Mouse (Mus musculus) lung, embryonic 16.5 days (tissue): ENCODE data around the gene Lemd2. TPM values are rescaled to one million over a fixed set of nuclear protein-coding genes. Genes with fewer than 3 reads are reported as not detected.
A peak's percentile ranks its signal among the peaks of the same experiment; 100 is the strongest.

ENCODE experiments used
- ATAC-seq: fragments of 200-750 bp; cut with Nextera tagmentation; 2 replicates; pipeline ENCODE4 v1.8.0; 2017; ENCODE audit warnings: low read depth, mild to moderate bottlenecking, moderate library complexity
- H3K27ac ChIP-seq: fragments of 300-500 bp; sonication (generic); 2 replicates; pipeline ENCODE4 v1.5.1; 2014; ENCODE audit warnings: mild to moderate bottlenecking, control low read depth, low read length
- H3K27me3 ChIP-seq: fragments of 300-500 bp; sonication (generic); 2 replicates; pipeline ENCODE4 v1.6.1; 2014; ENCODE audit warnings: low read depth, low read length, mixed read lengths; ENCODE audit not compliant: control insufficient read depth, insufficient read depth
- H3K36me3 ChIP-seq: fragments of 300-500 bp; sonication (generic); 2 replicates; pipeline ENCODE4 v1.6.1; 2014; ENCODE audit warnings: low read length; ENCODE audit not compliant: control insufficient read depth, insufficient read depth
- H3K4me1 ChIP-seq: fragments of 300-500 bp; sonication (generic); replicated peaks from 2 replicates; pipeline ENCODE4 v1.6.1; 2014; ENCODE audit warnings: low read length, mixed read lengths; ENCODE audit not compliant: control insufficient read depth, insufficient read depth
- H3K4me2 ChIP-seq: fragments of 300-500 bp; sonication (generic); 2 replicates; pipeline ENCODE4 v1.6.1; 2014; ENCODE audit warnings: low read depth, low read length, control low read depth
- H3K4me3 ChIP-seq: fragments of 300-500 bp; sonication (generic); 2 replicates; pipeline ENCODE4 v1.5.1; 2014; ENCODE audit warnings: mild to moderate bottlenecking, low read length, control low read depth
- H3K9ac ChIP-seq: fragments of 300-500 bp; sonication (generic); 2 replicates; pipeline ENCODE4 v1.6.1; 2014; ENCODE audit warnings: low read length, control low read depth
- H3K9me3 ChIP-seq: fragments of 300-500 bp; sonication (generic); 2 replicates; pipeline ENCODE4 v1.6.1; 2016; ENCODE audit warnings: low read length; ENCODE audit not compliant: control insufficient read depth
- WGBS: fragments of 180-500 bp; shearing (Covaris S2); extraction: QIAGEN DNeasy Blood & Tissue Kit; methylation state at CpG from one replicate; pipeline ENCODE4 v1.1.7; 2014; 5-methylcytosine and 5-hydroxymethylcytosine counted together
- polyA plus RNA-seq: library from polyadenylated mRNA; unstranded; fragments of >200 nt; fragmentation: Nextera tagmentation; extraction: Ambion mirVana; gene quantifications from 2 replicates; pipeline ENCODE4 v1.2.1, GENCODE M21; 2015

The Lemd2 gene
- polyA plus RNA-seq, 1 experiment from 2014 or later = 7.2 TPM

- H3K9me3 ChIP-seq = no peaks in the 10 kb centered on the region
- WGBS = 60% methylated on average over 9 of the region's 9 CpGs
- no peak overlapping the region for H3K9ac ChIP-seq
- no peak overlapping the region for H3K4me3 ChIP-seq
- ATAC-seq = no peak
- no peak overlapping the region for H3K27ac ChIP-seq
- peaks cover 3% of the 10 kb centered on the region; the same call in 1 of the 2 replicates for H3K4me1 ChIP-seq
- no peak overlapping the region for H3K4me2 ChIP-seq
- no peaks in the 10 kb centered on the region for H3K27me3 ChIP-seq
- no peaks in the 10 kb centered on the region for H3K36me3 ChIP-seq
Observed at GRCm38 (mm10) chr17:27172459-27172858, 31.8 kb downstream of the Lemd2 start.

- 60% methylated on average over 5 of the region's 5 CpGs for WGBS
- Histone ChIP-seq H3K4me1 (peaks cover 3% of the 10 kb centered on the region; the same call in 1 of the 2 replicates), H3K4me2 (no peak overlapping the region), H3K9ac (no peak overlapping the region), H3K4me3 (no peak overlapping the region), H3K27me3 (no peaks in the 10 kb centered on the region), H3K9me3 (no peaks in the 10 kb centered on the region), H3K27ac (no peak overlapping the region), H3K36me3 (no peaks in the 10 kb centered on the region)
- ATAC-seq = no peak
Observed at GRCm38 (mm10) chr17:27171121-27171520, 33.1 kb downstream of the Lemd2 start.

- no peak for ATAC-seq
- H3K9ac ChIP-seq = no peak overlapping the region
- H3K27ac ChIP-seq = no peak overlapping the region
- no peaks in the 10 kb centered on the region for H3K9me3 ChIP-seq
- no peaks in the 10 kb centered on the region for H3K27me3 ChIP-seq
- no peak overlapping the region for H3K4me3 ChIP-seq
- H3K4me2 ChIP-seq = no peak overlapping the region
- 70% methylated on average over 11 of the region's 11 CpGs for WGBS
- H3K4me1 ChIP-seq = no peaks in the 10 kb centered on the region
- no peaks in the 10 kb centered on the region for H3K36me3 ChIP-seq
Observed at GRCm38 (mm10) chr17:27169952-27170695, 34.1 kb downstream of the Lemd2 start.

DNA sequence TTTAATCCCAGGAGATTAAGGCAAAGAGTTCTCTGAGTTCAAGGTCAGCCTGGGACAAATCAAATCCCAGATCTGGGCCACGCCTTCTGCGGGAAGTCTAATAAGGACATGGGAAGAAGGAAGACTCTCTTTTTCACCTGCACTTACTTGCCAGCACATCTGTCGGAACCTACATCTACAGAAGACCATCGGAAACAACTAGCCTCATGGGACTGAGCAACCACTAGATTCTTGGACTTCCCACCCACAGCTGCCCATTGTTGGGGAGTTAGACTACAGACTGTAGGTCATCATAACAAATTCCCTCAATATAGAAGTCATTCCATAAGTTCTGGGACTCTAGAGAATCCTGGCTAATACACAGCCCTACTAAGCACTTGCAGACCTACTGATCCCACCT is 35.7 kb downstream of the Lemd2 start:
- H3K27ac ChIP-seq = no peak overlapping the region
- H3K4me1 ChIP-seq = no peaks in the 10 kb centered on the region
- no peaks in the 10 kb centered on the region for H3K9me3 ChIP-seq
- H3K4me2 ChIP-seq = no peak overlapping the region
- WGBS = 89% methylated on average over 4 of the region's 4 CpGs
- H3K9ac ChIP-seq = no peak overlapping the region
- no peaks in the 10 kb centered on the region for H3K36me3 ChIP-seq
- H3K4me3 ChIP-seq = no peak overlapping the region
- ATAC-seq = no peak
- H3K27me3 ChIP-seq = no peaks in the 10 kb centered on the region

GRCm38 (mm10) chr17:27167545-27167944 is 36.7 kb downstream of the Lemd2 start, which contains the start of gene Ip6k3:
Gene Ip6k3, minus strand, starts transcription at chr17:27167795.
- Histone ChIP-seq H3K9me3 (no peaks in the 10 kb centered on the region), H3K4me2 (no peak within 1 kb of the TSS), H3K27ac (no peak within 1 kb of the TSS), H3K36me3 (no peaks in the 10 kb centered on the region), H3K4me1 (no peaks in the 10 kb centered on the region), H3K27me3 (no peaks in the 10 kb centered on the region), H3K4me3 (no peak within 1 kb of the TSS), H3K9ac (no peak within 1 kb of the TSS)
- ATAC-seq = peak; percentile 20; the same call in 1 of the 2 replicates
- 46% methylated on average over 4 of the region's 4 CpGs for WGBS

DNA sequence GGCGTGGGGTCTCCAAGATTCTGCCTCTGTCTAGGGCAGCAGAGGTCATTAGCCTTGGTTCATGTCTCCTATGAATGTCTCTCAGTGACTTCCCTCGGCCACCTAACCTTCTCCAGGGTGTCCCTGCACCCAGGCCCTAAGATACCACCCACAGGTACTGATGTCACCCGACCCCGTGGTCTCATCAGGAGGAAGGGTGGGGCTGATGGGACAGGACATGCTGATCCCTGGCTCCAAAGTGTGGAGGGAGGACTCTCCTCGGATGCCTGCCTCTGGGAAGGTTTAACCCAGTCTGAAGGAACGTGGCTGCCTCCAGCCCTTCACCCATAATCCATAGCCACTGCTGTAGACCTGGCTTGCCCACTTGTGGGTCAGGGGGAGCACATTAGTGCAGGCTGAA is 37.4 kb downstream of the Lemd2 start:
- WGBS = 60% methylated on average over 6 of the region's 6 CpGs
- no peak overlapping the region for H3K27ac ChIP-seq
- no peak for ATAC-seq

GRCm38 (mm10) chr17:27165054-27165773 is 39.1 kb downstream of the Lemd2 start:
- Histone ChIP-seq H3K27ac (no peak overlapping the region), H3K9me3 (no peaks in the 10 kb centered on the region), H3K4me3 (no peak overlapping the region), H3K27me3 (no peaks in the 10 kb centered on the region), H3K36me3 (no peaks in the 10 kb centered on the region), H3K4me1 (no peaks in the 10 kb centered on the region), H3K9ac (no peak overlapping the region), H3K4me2 (no peak overlapping the region)
- 57% methylated on average over 8 of the region's 8 CpGs for WGBS
- no peak for ATAC-seq

More for the DNA sequence above, 37.4 kb downstream of the Lemd2 start:
- Histone ChIP-seq H3K4me1 (no peaks in the 10 kb centered on the region), H3K27me3 (no peaks in the 10 kb centered on the region), H3K36me3 (no peaks in the 10 kb centered on the region), H3K9me3 (no peaks in the 10 kb centered on the region), H3K4me3 (no peak overlapping the region), H3K4me2 (no peak overlapping the region), H3K9ac (no peak overlapping the region)

DNA sequence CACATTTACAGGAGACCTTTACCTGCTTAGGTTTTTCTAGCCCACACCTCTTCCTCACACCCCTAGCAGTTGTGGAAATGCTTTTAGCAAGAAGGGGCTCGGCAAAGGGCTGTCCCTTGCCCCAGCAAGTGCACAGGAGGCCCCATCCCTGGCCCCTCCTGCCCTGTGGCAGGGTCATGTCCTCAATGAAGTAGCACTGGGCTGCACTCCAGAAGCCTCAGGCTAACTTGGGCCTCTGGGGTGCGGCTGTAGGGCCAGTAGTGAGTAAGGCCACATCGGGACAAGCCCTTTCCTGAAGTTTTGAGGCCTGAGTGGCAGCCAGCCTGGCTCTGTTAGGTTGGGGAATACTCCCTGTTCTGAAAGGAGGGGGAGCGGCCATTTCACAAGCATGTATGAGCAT is 43.4 kb downstream of the Lemd2 start:
- Histone ChIP-seq H3K27ac (no peak overlapping the region), H3K4me1 (no peaks in the 10 kb centered on the region), H3K27me3 (no peaks in the 10 kb centered on the region), H3K9ac (no peak overlapping the region), H3K9me3 (no peaks in the 10 kb centered on the region), H3K4me2 (no peak overlapping the region), H3K36me3 (no peaks in the 10 kb centered on the region), H3K4me3 (no peak overlapping the region)
- no peak for ATAC-seq
- 59% methylated on average over 4 of the region's 4 CpGs for WGBS

DNA sequence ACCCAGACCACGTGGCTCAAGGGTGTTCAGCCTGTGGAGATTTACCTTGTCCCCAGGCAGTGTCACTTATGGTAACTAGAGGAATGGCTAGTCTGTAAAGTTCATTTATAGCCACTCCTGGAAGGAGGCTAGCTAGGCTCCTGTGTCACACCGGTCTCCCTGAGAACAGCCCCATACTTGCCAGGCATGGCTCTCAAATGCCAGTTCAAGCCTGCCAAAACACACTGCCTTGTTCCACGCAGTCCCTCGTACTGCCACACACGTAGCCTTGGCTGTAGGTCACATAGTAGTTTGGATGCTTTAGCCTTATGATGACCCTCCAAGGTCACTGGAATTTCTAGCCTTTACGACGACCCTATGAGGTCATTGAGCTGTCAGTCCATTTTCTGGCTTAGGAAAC is 45.1 kb downstream of the Lemd2 start:
- no peaks in the 10 kb centered on the region for H3K4me1 ChIP-seq
- no peaks in the 10 kb centered on the region for H3K9me3 ChIP-seq
- no peak overlapping the region for H3K27ac ChIP-seq
- 60% methylated on average over 7 of the region's 7 CpGs for WGBS
- no peaks in the 10 kb centered on the region for H3K27me3 ChIP-seq
- H3K4me2 ChIP-seq = no peak overlapping the region
- no peak for ATAC-seq
- H3K36me3 ChIP-seq = no peaks in the 10 kb centered on the region
- H3K4me3 ChIP-seq = no peak overlapping the region
- no peak overlapping the region for H3K9ac ChIP-seq
